Comparison of ENCODE assay signal across 8 mouse cellular contexts in genomic region chr6:114916715-114916992, GRCm38 (mm10). TPM values are rescaled to one million over a fixed set of nuclear protein-coding genes. Genes with fewer than 3 reads are reported as not detected.
DNase-seq lines count a peak whose midpoint lies in the region; ATAC-seq and TF ChIP-seq lines count a peak whose summit lies in the region.

No protein-coding gene starts in this region.

- no peaks in the 10 kb centered on the region for H3K27me3 ChIP-seq in kidney, postnatal 0 days (ENCODE audit: insufficient read depth, low read length)
- no peaks in the 10 kb centered on the region for H3K27me3 ChIP-seq in forebrain, embryonic 12.5 days
- no peaks in the 10 kb centered on the region for H3K27me3 ChIP-seq in limb, embryonic 13.5 days

- no peaks in the 10 kb centered on the region for H3K36me3 ChIP-seq in kidney, postnatal 0 days (ENCODE audit: insufficient read depth, low read length)
- H3K36me3 ChIP-seq in forebrain, embryonic 12.5 days (replicated peaks) = no peaks in the 10 kb centered on the region
- H3K36me3 ChIP-seq in limb, embryonic 13.5 days = peaks cover 6% of the 10 kb centered on the region; the same call in 1 of the 2 replicates

- H3K9me3 ChIP-seq in kidney, postnatal 0 days (replicated peaks; ENCODE audit: low read length) = no peaks in the 10 kb centered on the region
- no peaks in the 10 kb centered on the region for H3K9me3 ChIP-seq in forebrain, embryonic 12.5 days
- H3K9me3 ChIP-seq in limb, embryonic 13.5 days = no peaks in the 10 kb centered on the region

- TF ChIP-seq CTCF in kidney, postnatal 0 days (IDR thresholded peaks at IDR 0.05; ENCODE audit: low read depth) = no peak

- peak overlapping the region; percentile 58 for H3K27ac ChIP-seq in kidney, postnatal 0 days
- H3K27ac ChIP-seq in forebrain, embryonic 12.5 days = peak overlapping the region; percentile 75
- peak overlapping the region; percentile 61 for H3K27ac ChIP-seq in limb, embryonic 13.5 days

- H3K4me1 ChIP-seq in kidney, postnatal 0 days (replicated peaks; ENCODE audit: insufficient read depth, low read length) = peaks cover 72% of the 10 kb centered on the region
- peaks cover 87% of the 10 kb centered on the region for H3K4me1 ChIP-seq in forebrain, embryonic 12.5 days
- H3K4me1 ChIP-seq in limb, embryonic 13.5 days = peaks cover 80% of the 10 kb centered on the region

- no peak for ATAC-seq in kidney, postnatal 0 days (replicated peaks; ENCODE audit: low FRiP score, low read depth)
- no peak for ATAC-seq in forebrain, embryonic 12.5 days (ENCODE audit: low FRiP score)
- no peak for ATAC-seq in limb, embryonic 13.5 days (ENCODE audit: low FRiP score, low read depth)

- H3K4me3 ChIP-seq in kidney, postnatal 0 days (replicated peaks; ENCODE audit: low read depth, low read length) = no peak overlapping the region
- peak overlapping the region; percentile 24 for H3K4me3 ChIP-seq in forebrain, embryonic 12.5 days (replicated peaks)
- H3K4me3 ChIP-seq in limb, embryonic 13.5 days = peak overlapping the region; percentile 71

- whole genome bisulfite sequencing in kidney, postnatal 0 days = 9% methylated on average over 5 of the region's 5 CpGs
- WGBS in forebrain, embryonic 12.5 days = 15% methylated on average over 5 of the region's 5 CpGs
- 6% methylated on average over 5 of the region's 5 CpGs for WGBS in limb, embryonic 13.5 days

- no peak for DNase-seq in kidney, postnatal 0 days (ENCODE audit: low spot score)
- no peak for DNase-seq in kidney, adult 9 months
- DNase-seq in naive thymus-derived CD4-positive, alpha-beta T cell, adult 2 months (ENCODE audit: low read depth) = peak; percentile 46
- no peak for DNase-seq in cerebellum, adult 11-12 months
- no peak for DNase-seq in embryo, embryonic 10 days (ENCODE audit: low spot score)
- DNase-seq in cerebellum, adult 8-10 months = no peak

- peak overlapping the region; percentile 78 for H3K4me2 ChIP-seq in kidney, postnatal 0 days (ENCODE audit: low read length)
- peak overlapping the region; percentile 71 for H3K4me2 ChIP-seq in forebrain, embryonic 12.5 days
- peak overlapping the region; percentile 80 for H3K4me2 ChIP-seq in limb, embryonic 13.5 days (replicated peaks)

- no peak overlapping the region for H3K9ac ChIP-seq in kidney, postnatal 0 days (ENCODE audit: low read depth, low read length)
- H3K9ac ChIP-seq in forebrain, embryonic 12.5 days = 0 out of 2 replicates have a peak overlapping the region, but pooled peaks have one; percentile 29
- peak overlapping the region; percentile 55 for H3K9ac ChIP-seq in limb, embryonic 13.5 days

RNA-seq across cellular contexts. Expression of gene Vgll4, which starts 53.1 kb away (rescaled TPM):
- 97.2 and 99.7 TPM in 2 replicates for polyA plus RNA-seq in kidney, postnatal 0 days (2015; fragmentation: Nextera tagmentation; extraction: Ambion mirVana)
- polyA plus RNA-seq in forebrain, embryonic 12.5 days (2016; fragmentation: Nextera tagmentation; extraction: Ambion mirVana) = 91.2 and 96.1 TPM in 2 replicates
- 154 and 156 TPM in 2 replicates for polyA plus RNA-seq in limb, embryonic 13.5 days (2015; fragmentation: Nextera tagmentation; extraction: Ambion mirVana)
